Mouse (Mus musculus) midbrain, postnatal 0 days (tissue): ENCODE results near the gene Slc39a8. TPM values are rescaled to one million over a fixed set of nuclear protein-coding genes. Genes with fewer than 3 reads are reported as not detected.

Experiments
- ATAC-seq: fragments of 200-750 bp; cut with Nextera tagmentation; 2 replicates; pipeline ENCODE4 v1.8.0; 2017; ENCODE audit warnings: moderate number of reproducible peaks, mild to moderate bottlenecking, moderate TSS enrichment, moderate library complexity; ENCODE audit not compliant: low FRiP score
- DNase-seq: peaks from one replicate; pipeline ENCODE4 v3.0.0-alpha.2; 2015; ENCODE audit warnings: low spot score
- H3K27ac ChIP-seq: fragments of 300-500 bp; sonication (generic); 2 replicates; pipeline ENCODE4 v1.5.1; 2014; ENCODE audit warnings: low read depth, mild to moderate bottlenecking, low read length, mixed read lengths
- H3K27me3 ChIP-seq: fragments of 300-500 bp; sonication (generic); 2 replicates; pipeline ENCODE4 v1.6.1; 2014; ENCODE audit warnings: low read length, control low read depth, mixed read lengths; ENCODE audit not compliant: insufficient read depth
- H3K36me3 ChIP-seq: fragments of 300-500 bp; sonication (generic); 2 replicates; pipeline ENCODE4 v1.6.1; 2014; ENCODE audit warnings: low read length, control low read depth, mixed read lengths; ENCODE audit not compliant: insufficient read depth
- H3K4me1 ChIP-seq: fragments of 300-500 bp; sonication (generic); 2 replicates; pipeline ENCODE4 v1.6.1; 2014; ENCODE audit warnings: mild to moderate bottlenecking, control low read depth, antibody characterized with exemption, low read length, mixed read lengths; ENCODE audit not compliant: insufficient read depth
- H3K4me2 ChIP-seq: fragments of 300-500 bp; sonication (generic); 2 replicates; pipeline ENCODE4 v1.6.1; 2014; ENCODE audit warnings: low read depth, mild to moderate bottlenecking, low read length, mixed read lengths; ENCODE audit not compliant: poor library complexity, severe bottlenecking
- H3K4me3 ChIP-seq: fragments of 300-500 bp; sonication (generic); 2 replicates; pipeline ENCODE4 v1.5.1; 2014; ENCODE audit warnings: low read depth, mild to moderate bottlenecking, low read length, moderate library complexity
- H3K9ac ChIP-seq: fragments of 300-500 bp; sonication (generic); replicated peaks from 2 replicates; pipeline ENCODE4 v1.6.1; 2014; ENCODE audit warnings: mild to moderate bottlenecking, low read length, moderate library complexity, mixed read lengths; ENCODE audit not compliant: poor library complexity, severe bottlenecking
- H3K9me3 ChIP-seq: fragments of 300-500 bp; sonication (generic); 2 replicates; pipeline ENCODE4 v1.6.1; 2016; ENCODE audit warnings: low read length, control low read depth
- CTCF ChIP-seq: IDR thresholded peaks from 2 replicates; pipeline ENCODE4 v1.5.1; 2016; ENCODE audit warnings: antibody characterized with exemption, mild to moderate bottlenecking
- WGBS: fragments of 180-500 bp; shearing (Covaris S2); extraction: QIAGEN DNeasy Blood & Tissue Kit; methylation state at CpG from one replicate; pipeline ENCODE4 v1.1.7; 2014; 5-methylcytosine and 5-hydroxymethylcytosine counted together
- polyA plus RNA-seq: library from polyadenylated mRNA; unstranded; fragments of >200 nt; fragmentation: Nextera tagmentation; extraction: Ambion mirVana; gene quantifications from 2 replicates; pipeline ENCODE4 v1.2.1, GENCODE M21; 2015
- total RNA-seq: library from RNA; depleted of rRNA; stranded (reverse); fragments of >200 nt; gene quantifications from 2 replicates; pipeline ENCODE4 v1.2.3, GENCODE M21; 2014; rRNA removed

The Slc39a8 gene
- total and polyA plus RNA-seq, 2 experiments from 2014 or later: 12.6 to 19.7 TPM

DNA sequence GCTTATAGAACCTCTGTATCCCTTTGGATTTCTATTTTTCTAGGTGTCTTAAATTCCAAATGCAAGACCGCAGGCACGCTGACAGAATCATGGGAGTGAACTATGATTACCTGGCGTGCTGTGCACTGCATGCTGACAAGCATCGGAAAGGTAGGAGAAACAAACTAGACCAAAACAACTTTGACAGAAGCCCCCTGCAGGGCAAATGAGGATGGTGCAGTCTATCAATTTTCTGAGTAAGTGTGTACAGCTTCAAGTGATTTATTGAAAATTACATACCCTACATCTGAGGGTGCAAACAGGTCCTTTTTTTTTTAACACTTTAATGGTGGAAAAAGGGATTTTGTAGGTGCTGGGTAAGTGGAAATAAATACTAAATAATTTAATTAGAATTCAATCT lies 103.1 kb downstream of the Slc39a8 start:
- Histone ChIP-seq H3K27me3 (no peaks in the 10 kb centered on the region), H3K9me3 (no peaks in the 10 kb centered on the region), H3K9ac (no peak overlapping the region), H3K4me1 (no peaks in the 10 kb centered on the region), H3K36me3 (no peaks in the 10 kb centered on the region), H3K4me3 (no peak overlapping the region), H3K4me2 (no peak overlapping the region), H3K27ac (no peak overlapping the region)
- WGBS: 85% methylated on average over 4 of the region's 4 CpGs
- peak; percentile 33; the same call in 1 of the 2 replicates for TF ChIP-seq CTCF
- ATAC-seq (no peak), DNase-seq (no peak)

DNA sequence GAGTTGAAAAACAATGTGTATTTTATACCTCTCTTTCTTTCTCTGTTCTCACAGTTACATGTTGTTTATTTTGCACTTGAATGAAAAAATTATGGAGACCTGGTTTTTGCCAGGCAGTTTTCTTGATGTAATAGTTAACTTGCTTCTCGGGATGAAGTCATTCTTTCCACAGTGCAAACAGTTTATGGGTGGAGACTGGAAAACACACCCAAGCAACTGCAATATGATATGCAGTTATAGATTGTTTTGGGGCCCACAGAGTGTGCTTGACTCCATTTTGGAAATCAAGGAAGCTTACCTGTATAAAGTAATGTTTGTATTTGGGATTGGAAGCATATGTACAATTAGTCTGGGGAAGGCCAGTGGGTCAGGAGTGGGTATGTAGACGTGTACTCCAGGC lies 112.4 kb downstream of the Slc39a8 start:
- H3K9me3 ChIP-seq: no peaks in the 10 kb centered on the region
- WGBS: 78% methylated on average over 2 of the region's 2 CpGs
- no peaks in the 10 kb centered on the region for H3K27me3 ChIP-seq

More for the DNA sequence above, 112.4 kb downstream of the Slc39a8 start:
- H3K9ac ChIP-seq: no peak overlapping the region
- no peak overlapping the region for H3K4me3 ChIP-seq
- no peak for TF ChIP-seq CTCF
- ATAC-seq (no peak), DNase-seq (no peak)
- H3K36me3 ChIP-seq: no peaks in the 10 kb centered on the region
- no peak overlapping the region for H3K4me2 ChIP-seq
- H3K27ac ChIP-seq: no peak overlapping the region
- no peaks in the 10 kb centered on the region for H3K4me1 ChIP-seq

Other genes with a start within 250 kb of the Slc39a8 start
- 26.2 and 27.0 TPM in 2 replicates for gene Nfkb1, start 133.7 kb upstream of the Slc39a8 start, total RNA-seq
- gene Nfkb1, start 133.7 kb upstream of the Slc39a8 start, polyA plus RNA-seq: 4.1 and 4.2 TPM in 2 replicates